Mouse (Mus musculus): ENCODE data around the gene Tmem239.

- peak; percentile 17; the same call in 1 of the 2 replicates for TF ChIP-seq CTCF (IDR thresholded peaks at IDR 0.05; ENCODE audit: borderline replicate concordance, extremely low read depth, insufficient read depth, insufficient read length)
- no peak for TF ChIP-seq POLR2A (IDR thresholded peaks at IDR 0.05; ENCODE audit: borderline replicate concordance, extremely low read depth, insufficient read depth, insufficient read length, poor library complexity, severe bottlenecking)
These were observed 8.0 kb downstream of the Tmem239 start for GRCm38 (mm10) chr2:130414094-130414856.

Measured in brain, embryonic 14.5 days (tissue).